Mouse (Mus musculus): ENCODE results near the gene Rbm42. TPM values are rescaled to one million over a fixed set of nuclear protein-coding genes. Genes with fewer than 3 reads are reported as not detected.

Gene Rbm42
- polyA plus RNA-seq, 1 experiment: 32.9 TPM

GRCm38 (mm10) chr7:30625530-30626384 is 24.4 kb downstream of the Rbm42 start, which contains the start of gene Cox6b1:
Gene Cox6b1 (minus strand): TSS chr7:30626151.
- TF ChIP-seq POLR2A (IDR thresholded peaks at IDR 0.05; ENCODE audit: low read depth, low read length): peak; percentile 91
- no peak for TF ChIP-seq CTCF (IDR thresholded peaks at IDR 0.05; ENCODE audit: borderline replicate concordance, insufficient read depth, low read length)
- Histone ChIP-seq H3K4me3 (ENCODE audit: insufficient read depth, low read length) (peak within 1 kb of the TSS; percentile 98), H3K27ac (ENCODE audit: insufficient read depth, low read length) (no peak within 1 kb of the TSS), H3K4me1 (ENCODE audit: control insufficient read depth, insufficient read depth, low read length) (no peaks in the 10 kb centered on the region)

GRCm38 (mm10) chr7:30619202-30619601 is 30.9 kb downstream of the Rbm42 start:
- Histone ChIP-seq H3K27ac (ENCODE audit: insufficient read depth, low read length) (no peak overlapping the region), H3K4me1 (ENCODE audit: control insufficient read depth, insufficient read depth, low read length) (no peaks in the 10 kb centered on the region), H3K4me3 (ENCODE audit: insufficient read depth, low read length) (no peak overlapping the region)
- TF ChIP-seq CTCF (IDR thresholded peaks at IDR 0.05; ENCODE audit: borderline replicate concordance, insufficient read depth, low read length) (0 out of 2 replicates have a peak, but pooled peaks have one; percentile 27), POLR2A (IDR thresholded peaks at IDR 0.05; ENCODE audit: low read depth, low read length) (no peak)

DNA sequence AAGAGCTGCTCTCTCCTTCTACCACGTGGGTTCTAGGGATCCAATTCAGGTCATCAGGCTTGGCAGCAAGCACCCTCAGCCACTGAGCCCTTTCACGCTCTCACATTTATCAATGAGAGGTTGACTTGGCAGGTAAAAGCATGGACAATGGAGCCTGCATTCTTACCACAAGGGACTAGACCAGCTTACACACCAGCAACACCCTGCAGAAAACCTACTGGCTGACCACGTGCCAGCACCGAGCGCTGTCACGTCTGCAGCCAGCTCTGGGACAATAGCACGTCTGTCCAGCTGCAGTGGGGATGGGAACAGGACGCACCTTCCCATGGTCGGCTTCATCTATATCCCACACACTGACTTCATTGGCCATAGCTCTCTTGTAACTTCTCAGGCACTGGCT is 31.5 kb downstream of the Rbm42 start:
- H3K4me3 ChIP-seq (ENCODE audit: insufficient read depth, low read length): no peak overlapping the region
- TF ChIP-seq CTCF (IDR thresholded peaks at IDR 0.05; ENCODE audit: borderline replicate concordance, insufficient read depth, low read length): no peak
- no peak for TF ChIP-seq POLR2A (IDR thresholded peaks at IDR 0.05; ENCODE audit: low read depth, low read length)
- no peaks in the 10 kb centered on the region for H3K4me1 ChIP-seq (ENCODE audit: control insufficient read depth, insufficient read depth, low read length)
- H3K27ac ChIP-seq (ENCODE audit: insufficient read depth, low read length): no peak overlapping the region

- TF ChIP-seq POLR2A (IDR thresholded peaks at IDR 0.05; ENCODE audit: low read depth, low read length): no peak
- no peak for TF ChIP-seq CTCF (IDR thresholded peaks at IDR 0.05; ENCODE audit: borderline replicate concordance, insufficient read depth, low read length)
- H3K4me1 ChIP-seq (ENCODE audit: control insufficient read depth, insufficient read depth, low read length): no peaks in the 10 kb centered on the region
These were observed 34.9 kb downstream of the Rbm42 start for GRCm38 (mm10) chr7:30615049-30615760.

DNA sequence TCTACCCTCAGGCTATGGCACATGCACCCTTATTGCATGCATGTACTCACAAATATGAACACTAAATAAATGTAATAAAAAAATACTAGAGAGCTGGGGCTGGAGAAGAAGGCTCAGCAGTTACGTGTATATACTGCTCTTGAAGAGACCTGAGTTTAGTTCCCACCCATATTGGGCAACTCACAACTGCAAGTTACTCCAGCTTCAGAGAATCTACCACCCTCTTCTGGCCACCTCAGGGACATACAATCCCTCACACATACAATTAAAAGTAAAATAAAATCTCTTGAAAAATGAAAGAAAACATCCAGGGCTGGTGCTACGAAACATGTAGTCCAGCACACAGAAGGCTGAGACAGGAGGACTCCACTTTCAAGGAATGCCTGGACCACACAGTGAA is 35.7 kb downstream of the Rbm42 start:
- Histone ChIP-seq H3K4me1 (ENCODE audit: control insufficient read depth, insufficient read depth, low read length) (no peaks in the 10 kb centered on the region), H3K4me3 (ENCODE audit: insufficient read depth, low read length) (no peak overlapping the region), H3K27ac (ENCODE audit: insufficient read depth, low read length) (no peak overlapping the region)
- TF ChIP-seq CTCF (IDR thresholded peaks at IDR 0.05; ENCODE audit: borderline replicate concordance, insufficient read depth, low read length) (no peak), POLR2A (IDR thresholded peaks at IDR 0.05; ENCODE audit: low read depth, low read length) (no peak)

More at GRCm38 (mm10) chr7:30615049-30615760, 34.9 kb downstream of the Rbm42 start:
- Histone ChIP-seq H3K27ac (ENCODE audit: insufficient read depth, low read length) (no peak overlapping the region), H3K4me3 (ENCODE audit: insufficient read depth, low read length) (no peak overlapping the region)

- Histone ChIP-seq H3K4me3 (ENCODE audit: insufficient read depth, low read length) (no peak overlapping the region), H3K27ac (ENCODE audit: insufficient read depth, low read length) (no peak overlapping the region), H3K4me1 (ENCODE audit: control insufficient read depth, insufficient read depth, low read length) (no peaks in the 10 kb centered on the region)
- TF ChIP-seq POLR2A (IDR thresholded peaks at IDR 0.05; ENCODE audit: low read depth, low read length) (no peak), CTCF (IDR thresholded peaks at IDR 0.05; ENCODE audit: borderline replicate concordance, insufficient read depth, low read length) (peak; percentile 24; the same call in 1 of the 2 replicates)
These were observed 36.5 kb downstream of the Rbm42 start for GRCm38 (mm10) chr7:30613529-30614112.

GRCm38 (mm10) chr7:30612654-30613402 is 37.3 kb downstream of the Rbm42 start, which contains the start of gene Upk1a:
Gene Upk1a (minus strand): TSS chr7:30612847.
- no peak for TF ChIP-seq POLR2A (IDR thresholded peaks at IDR 0.05; ENCODE audit: low read depth, low read length)
- no peak for TF ChIP-seq CTCF (IDR thresholded peaks at IDR 0.05; ENCODE audit: borderline replicate concordance, insufficient read depth, low read length)
- no peaks in the 10 kb centered on the region for H3K4me1 ChIP-seq (ENCODE audit: control insufficient read depth, insufficient read depth, low read length)
- H3K27ac ChIP-seq (ENCODE audit: insufficient read depth, low read length): no peak within 1 kb of the TSS

GRCm38 (mm10) chr7:30610043-30610442 is 40.1 kb downstream of the Rbm42 start:
- no peak for TF ChIP-seq CTCF (IDR thresholded peaks at IDR 0.05; ENCODE audit: borderline replicate concordance, insufficient read depth, low read length)
- no peak for TF ChIP-seq POLR2A (IDR thresholded peaks at IDR 0.05; ENCODE audit: low read depth, low read length)
- no peaks in the 10 kb centered on the region for H3K4me1 ChIP-seq (ENCODE audit: control insufficient read depth, insufficient read depth, low read length)

More at GRCm38 (mm10) chr7:30612654-30613402, 37.3 kb downstream of the Rbm42 start, which contains the start of gene Upk1a:
- H3K4me3 ChIP-seq (ENCODE audit: insufficient read depth, low read length): no peak within 1 kb of the TSS

GRCm38 (mm10) chr7:30608476-30608875 is 41.6 kb downstream of the Rbm42 start:
- H3K4me1 ChIP-seq (ENCODE audit: control insufficient read depth, insufficient read depth, low read length): no peaks in the 10 kb centered on the region
- no peak for TF ChIP-seq POLR2A (IDR thresholded peaks at IDR 0.05; ENCODE audit: low read depth, low read length)
- TF ChIP-seq CTCF (IDR thresholded peaks at IDR 0.05; ENCODE audit: borderline replicate concordance, insufficient read depth, low read length): no peak
- no peak overlapping the region for H3K4me3 ChIP-seq (ENCODE audit: insufficient read depth, low read length)
- no peak overlapping the region for H3K27ac ChIP-seq (ENCODE audit: insufficient read depth, low read length)

More at GRCm38 (mm10) chr7:30610043-30610442, 40.1 kb downstream of the Rbm42 start:
- Histone ChIP-seq H3K27ac (ENCODE audit: insufficient read depth, low read length) (no peak overlapping the region), H3K4me3 (ENCODE audit: insufficient read depth, low read length) (no peak overlapping the region)
